Mouse (Mus musculus) cortical plate, adult 2 months (tissue): Measurements from ENCODE around the gene Ptprj. TPM values are rescaled to one million over a fixed set of nuclear protein-coding genes. Genes with fewer than 3 reads are reported as not detected.

Experiments used
- polyA plus RNA-seq: library from polyadenylated mRNA; depleted of rRNA; stranded (reverse); fragments of >200 nt; gene quantifications from 2 replicates; pipeline ENCODE4 v1.2.3, GENCODE M21; 2012; rRNA removed

The Ptprj gene
- polyA plus RNA-seq, 1 experiment, result 36.9 TPM

Other genes with a start within 250 kb of the Ptprj start
- not detected in 2 replicates for gene Olfr1274-ps, start 182.0 kb downstream of the Ptprj start, polyA plus RNA-seq
- 12.5 and 12.6 TPM in 2 replicates for gene Nup160, start 96.6 kb upstream of the Ptprj start, polyA plus RNA-seq
- gene Fnbp4, start 164.7 kb upstream of the Ptprj start, polyA plus RNA-seq, result 62.6 and 68.3 TPM in 2 replicates
- gene Agbl2, start 202.1 kb upstream of the Ptprj start, polyA plus RNA-seq, result 1.1 and 1.2 TPM in 2 replicates